Mouse (Mus musculus) CD4-positive, CD25-positive, alpha-beta regulatory T cell, adult 2 months (primary cell): Measurements from ENCODE around the gene Bmp8b.
A peak's percentile ranks its signal among the peaks of the same experiment; 100 is the strongest.
"Not testable (repeated sequence)": the region's sequence is repeated elsewhere in the genome, so short reads cannot be mapped to it uniquely, and the experiment has no call there.

ENCODE experiments used
- DNase-seq: peaks from one replicate; pipeline ENCODE4 v3.0.0-alpha.2; 2012; ENCODE audit warnings: low read depth, low spot score

Gene Bmp8b

DNA sequence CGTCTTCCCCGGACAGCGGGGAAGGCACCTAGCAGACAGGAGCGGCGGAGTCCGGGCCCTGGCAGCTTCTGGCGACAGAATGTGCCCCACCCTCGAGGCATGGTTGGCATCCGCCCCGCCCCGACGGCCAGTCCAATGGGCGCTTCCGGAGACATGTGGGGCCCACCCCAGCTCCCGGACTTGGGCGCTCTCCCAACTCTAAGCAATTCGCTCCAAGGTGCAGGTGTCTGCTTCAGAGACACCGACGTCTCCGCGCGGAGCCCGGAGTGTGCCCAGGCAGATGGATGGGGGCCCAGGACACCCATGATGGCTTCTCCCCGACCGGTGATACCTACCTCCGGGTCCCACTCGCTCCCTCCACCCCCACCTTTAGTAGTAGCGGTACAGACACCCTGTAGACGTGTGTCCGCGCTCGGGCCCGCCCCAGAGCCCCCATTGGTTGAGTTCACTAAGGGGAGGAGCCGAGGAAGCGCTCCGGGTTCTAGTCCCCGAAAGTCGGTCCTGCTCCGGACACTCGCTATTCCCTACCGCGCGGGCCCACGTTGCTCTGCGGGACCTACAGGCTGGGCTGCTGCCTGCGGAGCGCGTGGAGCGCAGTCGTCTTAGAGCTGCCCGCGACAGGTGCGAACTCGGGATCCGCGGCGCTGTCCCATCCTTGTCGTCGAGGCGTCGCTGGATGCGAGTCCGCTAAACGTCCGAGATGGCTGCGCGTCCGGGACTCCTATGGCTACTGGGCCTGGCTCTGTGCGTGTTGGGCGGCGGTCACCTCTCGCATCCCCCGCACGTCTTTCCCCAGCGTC lies at the start of gene Bmp8b:
TSS of gene Bmp8b (plus strand) at position 515 of the 800 bp plus-strand sequence.
- no peak for DNase-seq

DNA sequence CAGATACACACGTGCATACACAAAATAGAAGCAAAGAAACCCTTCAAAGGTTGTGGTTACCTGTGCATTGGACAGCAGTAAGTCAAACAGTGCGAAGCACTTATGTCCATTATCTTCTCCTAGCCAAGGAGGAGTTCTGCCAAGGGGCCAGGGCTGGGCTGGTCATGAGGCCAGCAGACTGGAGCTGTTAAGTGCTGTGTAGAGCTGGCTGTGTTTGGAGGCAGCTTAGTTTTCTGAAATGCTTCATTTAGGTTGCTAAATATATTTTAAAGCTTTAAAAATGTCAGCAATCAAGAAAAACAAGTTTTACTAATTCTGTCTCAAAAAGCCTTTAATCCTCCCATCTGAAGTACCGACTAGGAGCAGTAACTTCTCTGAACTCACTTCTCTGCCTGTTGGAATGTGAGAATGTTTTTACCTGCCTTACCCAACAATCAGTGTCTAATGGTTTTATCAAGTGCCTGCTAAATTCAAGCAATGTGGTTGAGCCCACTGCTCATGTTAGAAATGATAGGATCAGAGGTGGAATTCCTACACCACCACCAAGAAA lies 48.3 kb upstream of the Bmp8b start:
- DNase-seq = no peak

DNA sequence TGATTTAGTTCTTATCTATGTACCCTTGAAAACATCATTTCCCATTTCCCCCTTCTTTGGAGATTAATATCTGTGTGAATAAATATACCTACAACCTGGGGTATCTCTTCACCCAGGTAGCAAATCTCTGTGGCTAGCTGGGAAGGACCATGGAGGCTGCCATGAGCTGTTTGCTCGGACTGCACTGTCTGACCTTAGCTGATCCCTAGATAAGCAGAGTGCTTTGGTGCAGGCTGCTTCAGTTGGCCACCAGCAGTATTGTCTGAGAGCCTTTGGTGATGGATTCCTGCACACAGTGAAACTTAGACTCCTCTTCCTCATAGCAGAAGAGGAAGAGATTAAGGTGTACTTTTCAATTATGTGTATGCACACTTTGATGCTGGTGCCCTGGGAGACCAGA lies 47.0 kb upstream of the Bmp8b start:
- no peak for DNase-seq

DNA sequence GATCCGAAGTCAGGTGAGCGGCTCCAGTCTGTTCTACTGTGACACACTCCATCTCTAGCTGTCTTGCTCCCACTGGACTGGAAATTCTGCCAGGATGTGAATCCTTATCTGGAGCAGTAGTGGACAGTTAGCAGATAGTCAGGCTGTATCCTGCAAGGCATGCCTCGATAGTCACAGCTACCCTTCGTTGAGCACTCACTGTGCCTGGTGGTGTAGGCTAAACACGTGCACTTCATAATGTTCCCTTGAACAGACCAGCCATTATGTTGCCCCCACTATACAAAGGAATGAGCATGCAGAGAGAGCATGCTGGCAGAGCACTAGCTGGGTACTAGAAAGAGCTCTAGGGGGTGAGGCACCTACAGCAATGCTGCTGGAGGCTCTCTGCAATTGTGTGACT lies 43.2 kb upstream of the Bmp8b start:
- no peak for DNase-seq

DNA sequence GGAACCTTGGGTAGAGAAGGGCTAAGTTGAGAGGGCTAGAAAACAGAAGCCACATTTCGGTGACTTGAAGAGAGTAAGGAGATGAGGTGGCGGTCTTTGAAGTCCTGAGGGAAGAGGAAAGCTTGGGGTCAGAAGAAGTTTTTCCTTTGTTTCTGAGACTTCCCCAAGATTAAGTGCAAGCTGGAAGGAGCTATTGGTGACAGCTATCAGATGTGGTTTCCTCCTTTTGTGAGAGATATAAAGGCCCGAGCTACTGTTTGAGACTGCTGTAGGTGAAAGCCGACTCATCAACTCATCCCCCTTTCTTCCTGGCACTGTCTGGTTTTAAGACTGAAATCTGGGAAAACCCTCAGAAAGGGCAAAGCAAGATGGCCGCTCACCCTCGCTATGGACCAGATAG lies 36.3 kb upstream of the Bmp8b start:
- DNase-seq = no peak

DNA sequence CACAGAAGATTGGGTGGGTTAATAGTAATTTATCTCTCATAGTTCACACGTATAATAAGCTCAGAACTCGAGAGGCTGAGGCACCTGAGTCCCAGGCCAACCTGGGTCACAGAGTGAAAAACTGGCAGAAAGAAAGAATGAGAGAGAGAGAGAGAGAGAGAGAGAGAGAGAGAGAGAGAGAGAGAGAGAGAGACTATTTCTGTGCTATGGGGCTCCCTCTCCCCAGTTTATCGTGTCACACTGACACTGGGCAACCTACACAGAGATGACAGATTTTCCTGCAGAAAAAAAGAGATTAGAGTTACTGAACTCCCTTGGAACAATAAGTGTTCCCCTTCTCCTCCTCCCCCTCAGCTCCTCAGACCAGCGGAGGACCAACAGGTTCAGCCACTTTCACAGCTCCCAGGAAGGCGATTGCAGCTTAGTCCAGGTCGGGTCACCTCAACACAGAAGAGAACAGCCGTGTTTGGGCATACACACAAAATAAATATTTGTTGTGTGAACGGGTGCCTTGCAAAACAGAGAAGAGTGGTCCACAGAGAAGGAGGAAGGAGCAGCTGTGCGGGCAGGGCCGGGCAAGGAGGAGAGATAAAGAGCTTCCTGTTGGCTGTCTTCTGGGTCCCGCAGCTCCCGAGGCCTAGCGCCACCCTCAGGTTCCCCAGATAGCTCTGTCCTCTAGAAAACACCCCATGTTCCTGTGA lies 33.5 kb upstream of the Bmp8b start:
- peak; percentile 62 for DNase-seq

DNA sequence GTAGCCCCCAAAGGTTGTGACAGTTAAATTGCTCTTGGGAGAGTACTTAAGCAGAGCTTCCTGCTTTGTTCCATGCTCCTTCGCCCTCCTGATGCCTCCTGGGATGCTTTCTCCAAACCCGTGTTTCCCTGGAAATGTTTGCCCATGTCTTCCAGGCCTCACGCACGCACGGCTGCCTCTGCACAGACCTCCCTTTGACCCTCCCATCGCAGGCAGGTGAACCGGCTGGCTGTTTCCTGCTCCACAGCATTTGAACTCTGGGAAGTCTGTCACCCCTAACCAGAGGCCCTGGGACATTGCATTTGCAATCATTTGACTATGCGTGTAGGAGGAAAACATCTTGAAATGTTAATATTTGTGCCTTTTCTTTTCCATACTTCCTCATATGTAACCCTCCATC lies 28.0 kb upstream of the Bmp8b start:
- DNase-seq = no peak

DNA sequence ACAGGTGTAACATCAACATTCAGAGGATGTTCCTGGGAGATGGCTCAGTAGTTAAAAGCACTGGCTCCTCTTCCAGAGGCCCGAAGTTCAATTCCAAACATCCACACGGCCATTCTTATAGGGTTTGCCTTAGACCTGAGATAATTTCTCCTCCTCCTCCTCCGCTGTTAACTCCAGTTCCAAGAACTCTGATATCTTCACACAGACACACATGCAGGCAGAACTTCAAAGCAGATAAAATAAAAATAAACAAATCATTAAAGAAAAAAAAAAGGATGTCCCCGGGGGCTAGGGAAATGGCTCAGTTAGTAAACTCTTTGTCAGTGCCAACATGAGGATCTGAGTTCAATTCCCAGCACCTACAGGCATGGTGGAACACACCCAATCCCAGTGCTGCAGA lies 26.7 kb upstream of the Bmp8b start:
- DNase-seq = no peak

DNA sequence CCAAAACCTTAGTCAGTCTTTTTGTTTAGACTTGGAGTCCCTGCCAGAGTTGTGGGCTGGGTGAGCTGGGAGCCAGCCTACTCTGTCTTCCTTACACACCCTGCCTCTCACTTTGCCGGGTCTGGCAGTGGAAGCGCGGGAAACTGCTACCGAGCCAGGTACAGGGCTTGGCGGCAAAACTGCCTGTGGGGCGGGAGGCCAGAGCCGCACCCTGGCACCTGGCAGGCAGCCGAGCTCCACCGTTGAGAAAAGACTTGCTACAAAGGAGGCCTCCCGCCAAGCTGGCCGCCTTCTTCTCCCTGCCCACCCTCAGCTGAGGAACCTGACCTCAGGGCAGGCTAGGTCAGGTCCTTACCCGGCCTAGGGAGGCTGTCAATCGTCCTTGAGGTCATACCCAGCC lies 24.2 kb upstream of the Bmp8b start:
- no peak for DNase-seq

DNA sequence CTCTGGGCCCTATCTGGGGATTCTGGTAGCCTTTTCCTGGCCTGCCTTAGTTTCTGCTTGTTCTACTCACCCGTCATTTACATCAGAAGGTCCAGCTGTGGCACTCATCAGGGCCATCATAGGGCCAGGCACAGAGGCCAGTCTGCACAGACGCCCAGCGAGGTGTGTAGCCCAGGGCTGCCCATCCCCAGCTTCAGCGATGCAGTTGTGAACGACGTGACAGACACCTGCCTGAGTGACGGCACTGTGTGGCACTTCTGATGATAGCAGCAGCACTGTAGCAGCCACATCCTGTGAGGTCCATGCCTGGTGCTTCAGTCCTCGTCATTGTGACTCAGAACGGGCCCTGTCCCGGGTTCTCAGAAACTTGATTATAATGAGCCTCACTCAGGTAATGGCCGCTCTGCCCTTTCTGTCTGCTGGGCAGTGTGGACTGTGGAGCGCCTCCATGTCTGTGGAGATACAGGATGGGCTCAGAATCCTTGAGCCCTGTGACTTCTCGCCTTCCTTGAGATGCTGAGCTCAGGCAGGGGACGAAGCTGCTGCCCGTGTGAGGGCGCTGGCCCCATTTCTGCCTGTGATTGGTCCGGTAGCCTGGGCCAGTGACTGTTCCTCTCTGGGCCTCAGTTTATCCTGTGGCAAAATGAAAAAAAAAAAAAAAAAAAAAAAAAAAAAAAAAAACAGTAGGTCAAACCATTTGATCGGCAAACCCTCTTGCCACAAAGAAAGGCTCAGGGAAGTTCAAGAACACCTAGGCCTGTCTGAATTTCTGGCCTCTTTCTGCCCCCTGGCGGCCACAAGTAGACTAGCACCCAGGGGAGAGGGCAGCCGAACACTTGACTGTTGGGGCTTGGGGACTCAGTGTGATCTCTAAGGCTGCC lies 22.4 kb upstream of the Bmp8b start:
- DNase-seq = peak; percentile 87

DNA sequence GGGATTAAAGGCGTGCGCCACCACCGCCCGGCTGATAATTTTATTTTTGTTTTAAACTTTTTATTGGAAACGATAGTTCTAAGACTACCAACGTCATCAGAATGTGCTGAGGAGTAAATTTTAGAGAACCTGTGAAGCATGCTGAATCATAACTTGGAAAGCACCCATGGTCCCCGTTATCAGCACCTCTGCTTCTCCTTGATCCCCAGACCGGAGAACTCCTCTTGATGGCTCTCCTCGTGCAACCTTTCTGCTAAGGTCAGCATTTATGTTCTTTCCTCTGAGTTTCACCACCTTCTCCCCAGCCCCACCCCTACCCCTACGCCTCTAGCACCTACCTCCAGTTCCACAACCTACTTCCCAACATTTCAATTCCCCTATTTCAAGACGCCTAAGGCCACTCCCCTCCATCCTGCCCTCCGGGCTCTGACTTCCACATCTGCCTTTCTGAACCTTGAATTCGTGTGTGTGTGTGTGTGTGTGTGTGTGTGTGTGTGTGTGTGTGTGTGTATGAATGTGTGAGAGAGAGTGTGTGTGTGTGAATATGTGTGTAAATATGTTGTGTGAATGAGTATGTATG lies 21.6 kb upstream of the Bmp8b start:
- DNase-seq = no peak

DNA sequence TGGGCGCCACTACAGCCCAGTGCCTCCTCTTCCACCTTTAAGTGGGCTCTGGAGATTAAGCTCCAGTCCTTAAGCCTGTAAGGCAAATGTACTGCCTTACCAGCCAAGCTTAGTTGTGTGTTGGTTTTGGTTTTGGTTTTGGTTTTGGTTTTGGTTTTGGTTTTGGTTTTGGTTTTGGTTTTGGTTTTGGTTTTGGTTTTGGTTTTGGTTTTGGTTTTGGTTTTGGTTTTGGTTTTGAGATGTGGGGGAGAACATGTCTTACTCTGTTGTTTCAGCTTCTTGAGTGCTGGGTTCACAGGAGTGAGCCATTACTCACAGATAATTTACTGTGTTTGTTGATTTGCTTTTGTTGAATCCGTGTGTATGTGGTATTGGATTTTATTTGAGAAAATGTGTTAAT lies 19.7 kb upstream of the Bmp8b start:
- peak; percentile 44 for DNase-seq

DNA sequence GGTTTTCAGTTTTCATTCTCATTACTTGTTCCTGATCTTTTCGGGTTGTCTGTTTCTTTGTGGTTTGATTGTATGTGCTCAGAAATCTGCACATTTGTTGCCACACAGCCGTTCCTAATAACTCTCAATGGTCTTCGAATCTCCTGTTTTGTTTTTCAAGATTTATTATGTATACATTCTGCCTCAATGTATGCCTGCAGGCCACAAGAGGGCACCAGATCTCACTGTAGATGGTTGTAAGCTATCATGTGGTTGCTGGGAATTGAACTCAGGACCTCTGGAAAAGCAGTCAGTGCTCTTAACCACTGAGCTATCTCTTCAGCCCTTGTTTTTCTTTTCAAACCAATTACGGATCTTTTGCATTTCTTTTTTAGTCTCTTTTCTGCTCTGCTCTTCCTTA lies 18.6 kb upstream of the Bmp8b start:
- peak; percentile 44 for DNase-seq

DNA sequence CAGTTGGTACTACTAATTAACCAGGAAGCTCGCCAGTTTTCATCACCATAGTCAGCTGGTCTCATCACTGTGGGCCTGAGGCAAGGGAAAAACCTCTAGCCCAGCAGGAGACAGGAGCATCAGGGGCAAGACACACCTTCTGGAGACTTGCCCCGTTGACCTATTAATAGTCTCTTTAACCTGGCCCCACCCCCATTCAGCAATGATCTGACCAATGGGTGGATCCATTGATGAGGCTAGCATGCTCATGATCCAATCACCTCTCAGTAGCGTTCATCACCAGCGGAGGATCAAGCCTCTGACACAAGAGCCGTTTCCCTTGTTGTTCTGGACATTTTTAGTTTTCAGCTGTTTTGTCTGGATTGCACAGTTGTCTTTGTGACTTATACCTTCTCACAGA lies 12.3 kb upstream of the Bmp8b start:
- DNase-seq = no peak

DNA sequence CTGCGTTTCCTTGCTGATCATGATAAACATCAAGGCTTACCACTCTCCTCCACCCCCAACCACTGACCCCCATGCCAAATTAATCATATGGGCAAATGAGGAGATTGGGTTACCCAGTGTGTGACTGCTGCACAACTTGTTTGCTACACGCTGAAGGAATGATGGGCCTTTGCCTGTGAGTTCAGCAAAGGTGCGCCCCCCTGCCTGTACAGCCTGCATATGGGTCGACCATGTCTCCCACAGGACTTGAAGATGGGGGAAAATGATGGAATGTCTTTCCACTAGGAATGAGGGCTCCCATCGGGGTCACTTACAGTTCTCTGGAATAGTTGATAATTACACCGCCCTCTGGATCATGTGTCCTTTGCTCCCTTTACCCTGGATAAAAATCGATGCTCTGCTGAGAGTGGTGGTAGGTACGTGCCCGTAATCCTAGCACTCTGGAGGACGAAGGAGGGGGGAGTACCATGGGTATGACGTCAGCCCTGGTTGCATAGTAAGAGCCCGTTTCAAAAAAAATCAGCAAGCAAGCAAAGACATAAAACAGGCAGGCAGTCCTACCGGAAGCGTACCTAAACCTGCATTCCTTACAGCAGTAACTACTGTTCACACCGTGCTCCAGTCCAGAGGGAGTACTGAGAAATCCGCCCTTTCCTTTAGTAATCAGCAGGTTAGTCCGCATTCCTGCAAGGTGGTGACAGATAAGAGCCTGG lies 11.7 kb upstream of the Bmp8b start:
- DNase-seq = no peak

DNA sequence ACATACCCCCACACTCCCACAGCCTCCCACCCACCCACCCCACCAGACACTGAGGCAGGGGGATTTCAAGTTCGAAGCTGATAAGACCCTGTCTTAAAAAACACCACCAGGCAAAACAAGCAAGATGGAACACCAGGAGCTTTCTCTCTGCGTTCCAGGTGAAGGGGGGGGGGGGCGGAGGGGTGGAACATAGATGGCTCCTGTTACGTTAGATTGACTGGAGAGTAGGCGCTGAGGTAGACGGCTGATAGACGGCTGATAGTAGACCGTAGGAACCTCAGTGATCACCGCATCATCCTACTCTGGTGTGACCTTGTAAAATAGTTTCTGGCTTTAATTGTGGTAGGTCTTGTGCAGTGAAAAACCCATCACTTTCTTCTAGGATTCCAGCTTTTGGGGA lies 11.1 kb upstream of the Bmp8b start:
- no peak for DNase-seq

DNA sequence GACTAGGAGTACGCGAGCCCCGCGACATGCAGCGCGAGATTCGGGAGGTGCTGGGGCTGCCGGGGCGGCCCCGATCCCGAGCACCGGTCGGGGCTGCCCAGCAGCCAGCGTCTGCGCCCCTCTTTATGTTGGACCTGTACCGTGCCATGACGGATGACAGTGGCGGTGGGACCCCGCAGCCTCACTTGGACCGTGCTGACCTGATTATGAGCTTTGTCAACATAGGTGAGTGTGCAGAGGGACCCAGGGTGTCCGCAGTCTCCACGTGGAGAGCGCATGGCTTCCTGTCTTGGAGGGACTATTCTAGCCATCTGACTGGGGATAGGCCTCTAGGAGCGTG lies 456 bp downstream of the Bmp8b start:
- no peak for DNase-seq

DNA sequence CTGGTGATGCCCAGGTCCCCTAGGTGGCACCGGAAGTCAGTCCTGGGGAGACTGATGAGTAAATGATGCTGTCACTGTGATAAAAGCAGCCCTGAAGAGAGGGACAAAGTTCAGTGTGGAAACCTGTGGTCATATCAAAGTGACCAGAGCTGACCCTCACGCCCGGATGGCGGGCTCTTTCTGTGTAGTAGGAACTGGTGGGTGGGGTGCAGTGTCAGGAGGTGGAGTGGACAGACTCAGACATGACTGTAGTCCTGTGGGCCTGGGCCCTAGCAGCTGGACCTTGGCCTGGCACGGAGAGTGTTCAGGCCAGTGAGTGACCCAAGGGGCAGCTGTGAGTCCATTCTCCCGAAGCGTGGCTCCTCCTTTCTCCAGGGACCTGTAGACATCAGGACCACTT lies 964 bp downstream of the Bmp8b start:
- not testable (repeated sequence) for DNase-seq

DNA sequence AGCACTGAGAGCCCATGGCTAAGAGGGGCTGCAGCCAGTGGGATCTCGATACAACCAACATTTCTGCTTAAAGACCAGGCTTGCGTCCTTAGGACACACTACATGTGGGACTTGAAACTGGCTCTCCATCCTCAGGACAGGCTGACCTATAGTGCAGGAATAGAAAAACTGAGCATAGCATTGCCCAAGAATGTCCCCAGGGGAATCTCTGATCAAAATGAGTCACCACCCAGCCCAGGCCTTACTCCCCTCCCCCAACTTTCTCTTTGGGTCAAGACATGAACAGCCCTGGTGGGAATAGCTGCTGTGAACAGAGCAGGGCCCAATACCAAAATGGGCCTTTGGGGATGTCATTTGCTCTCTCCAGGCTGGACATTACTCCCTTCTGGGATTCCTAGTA lies 1.9 kb downstream of the Bmp8b start:
- DNase-seq = no peak

DNA sequence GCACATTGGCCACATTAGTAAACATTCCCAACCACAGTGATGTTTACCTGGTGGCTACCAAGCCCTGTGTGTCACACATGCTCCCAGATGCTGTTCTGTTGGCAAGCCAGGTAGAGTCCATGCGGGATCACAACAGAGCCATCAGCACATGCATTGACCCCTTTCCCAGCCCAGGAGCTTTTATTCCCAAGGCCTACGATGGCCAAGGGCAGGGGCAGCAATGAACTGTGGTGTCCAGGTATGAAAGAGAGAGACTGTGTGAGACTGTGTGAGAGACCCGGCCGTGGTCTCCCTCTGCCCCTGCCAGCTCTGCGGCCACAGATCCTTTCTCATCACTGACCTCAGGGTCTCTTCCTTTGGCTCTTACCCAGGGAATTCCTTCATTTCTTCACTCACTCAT lies 3.1 kb downstream of the Bmp8b start:
- no peak for DNase-seq

DNA sequence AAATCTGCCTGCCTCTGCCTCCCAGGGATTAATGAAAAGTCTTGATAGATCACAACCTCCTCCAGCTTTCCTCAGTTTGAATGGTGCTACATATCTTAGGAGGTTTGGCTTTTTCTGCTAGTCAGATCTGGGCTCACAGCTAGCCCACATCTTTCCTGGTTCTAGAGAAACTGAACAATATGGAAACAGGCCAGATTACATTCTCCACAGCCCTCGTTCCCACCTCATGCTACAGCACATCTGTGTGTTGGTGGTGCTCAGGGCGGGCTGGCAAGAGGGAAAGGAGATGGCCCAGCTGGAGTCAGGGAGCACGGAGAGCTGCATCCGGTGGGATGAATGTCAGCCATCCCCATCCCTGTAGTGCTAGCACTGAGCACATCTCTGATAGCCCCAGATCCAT lies 5.8 kb downstream of the Bmp8b start:
- no peak for DNase-seq
